Mouse (Mus musculus): ENCODE results near the gene Napa. TPM values are rescaled to one million over a fixed set of nuclear protein-coding genes. Genes with fewer than 3 reads are reported as not detected.

Gene Napa
- polyA plus RNA-seq, 1 experiment from 2014 or later, result 216 TPM

DNA sequence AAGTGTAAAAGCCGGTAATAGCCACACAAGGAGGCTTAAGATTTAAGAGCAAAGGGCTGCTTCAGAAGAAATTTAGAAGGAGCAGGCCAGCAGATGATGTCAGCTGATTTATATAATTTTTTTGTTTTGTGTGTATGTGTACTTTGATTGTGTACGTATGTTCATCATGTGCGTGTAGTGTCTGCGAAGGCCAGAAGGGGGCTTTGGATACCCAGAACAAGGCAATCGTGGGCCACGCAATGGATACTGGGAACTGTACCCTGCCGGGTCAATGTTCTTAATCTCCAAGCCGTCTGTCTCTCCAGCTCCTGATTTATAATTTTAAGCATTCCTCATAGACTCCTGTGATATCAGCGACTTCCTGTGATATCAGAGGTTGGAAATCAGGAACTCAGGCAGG, 63.0 kb downstream of the Napa start:
- H3K36me3 ChIP-seq, result peaks cover 3% of the 10 kb centered on the region; the same call in 1 of the 2 replicates
- WGBS, result 86% methylated on average over 9 of the region's 9 CpGs
- H3K4me2 ChIP-seq, result no peak overlapping the region
- H3K9me3 ChIP-seq, result no peaks in the 10 kb centered on the region
- H3K4me3 ChIP-seq, result no peak overlapping the region
- H3K27me3 ChIP-seq, result peaks cover 28% of the 10 kb centered on the region
- ATAC-seq (ENCODE audit: insufficient number of reproducible peaks, insufficient read depth, low FRiP score, low TSS enrichment, low read depth), result no peak
- no peak overlapping the region for H3K9ac ChIP-seq
- H3K4me1 ChIP-seq, result peaks cover 10% of the 10 kb centered on the region; the same call in 1 of the 2 replicates
- H3K27ac ChIP-seq, result no peak overlapping the region

DNA sequence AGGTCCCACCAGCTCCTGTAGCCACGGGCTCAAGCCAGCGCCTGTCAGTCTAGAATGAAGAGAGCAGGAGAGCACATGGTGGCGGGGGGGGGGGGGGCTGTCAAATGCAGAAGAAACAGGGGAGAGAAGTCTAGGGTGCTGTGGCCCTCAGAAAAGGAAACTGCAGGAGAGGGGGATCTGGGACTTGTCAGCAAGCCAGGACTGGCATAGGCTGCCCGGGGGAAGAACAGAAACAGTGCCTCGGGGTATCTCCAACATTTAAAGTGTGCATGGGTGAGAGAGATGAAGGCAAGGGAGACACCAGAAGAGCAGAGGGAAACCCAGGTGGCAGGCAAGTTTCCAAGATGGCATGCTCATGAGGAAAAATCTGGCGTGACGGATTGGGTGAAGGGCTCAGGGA, 63.8 kb downstream of the Napa start:
- peaks cover 3% of the 10 kb centered on the region; the same call in 1 of the 2 replicates for H3K36me3 ChIP-seq
- H3K4me2 ChIP-seq, result no peak overlapping the region
- no peaks in the 10 kb centered on the region for H3K9me3 ChIP-seq
- no peak overlapping the region for H3K4me3 ChIP-seq
- 79% methylated on average over 7 of the region's 7 CpGs for WGBS
- no peak overlapping the region for H3K27ac ChIP-seq
- no peak for ATAC-seq (ENCODE audit: insufficient number of reproducible peaks, insufficient read depth, low FRiP score, low TSS enrichment, low read depth)
- peaks cover 28% of the 10 kb centered on the region for H3K27me3 ChIP-seq
- no peak overlapping the region for H3K9ac ChIP-seq
- peaks cover 10% of the 10 kb centered on the region; the same call in 1 of the 2 replicates for H3K4me1 ChIP-seq

Other genes starting within 250 kb of the Napa start
- not detected in 2 replicates for gene Crx, start 218.5 kb upstream of the Napa start, polyA plus RNA-seq (2015; fragmentation: Nextera tagmentation; extraction: Ambion mirVana)
- gene Crxos, start 215.8 kb upstream of the Napa start, polyA plus RNA-seq (2015; fragmentation: Nextera tagmentation; extraction: Ambion mirVana), result not detected in 2 replicates
- gene Selenow, start 176.1 kb upstream of the Napa start, polyA plus RNA-seq (2015; fragmentation: Nextera tagmentation; extraction: Ambion mirVana), result 1,180 and 1,188 TPM in 2 replicates
- 210 and 222 TPM in 2 replicates for gene Nop53, start 152.4 kb upstream of the Napa start, polyA plus RNA-seq (2015; fragmentation: Nextera tagmentation; extraction: Ambion mirVana)
- 36.9 and 41.2 TPM in 2 replicates for gene Ehd2, start 130.9 kb upstream of the Napa start, polyA plus RNA-seq (2015; fragmentation: Nextera tagmentation; extraction: Ambion mirVana)
- 9.5 and 10.4 TPM in 2 replicates for gene Bicra, start 50.5 kb upstream of the Napa start, polyA plus RNA-seq (2015; fragmentation: Nextera tagmentation; extraction: Ambion mirVana)
- gene Zfp541, start 36.6 kb upstream of the Napa start, polyA plus RNA-seq (2015; fragmentation: Nextera tagmentation; extraction: Ambion mirVana), result 0.07 and 0.11 TPM in 2 replicates
- 44.9 and 45.6 TPM in 2 replicates for gene Kptn, start 21.4 kb downstream of the Napa start, polyA plus RNA-seq (2015; fragmentation: Nextera tagmentation; extraction: Ambion mirVana)
- 0.34 and 0.37 TPM in 2 replicates for gene Slc8a2, start 31.4 kb downstream of the Napa start, polyA plus RNA-seq (2015; fragmentation: Nextera tagmentation; extraction: Ambion mirVana)
- gene Meis3, start 76.6 kb downstream of the Napa start, polyA plus RNA-seq (2015; fragmentation: Nextera tagmentation; extraction: Ambion mirVana), result 49.8 and 54.4 TPM in 2 replicates
- 12.7 and 16.2 TPM in 2 replicates for gene Dhx34, start 123.6 kb downstream of the Napa start, polyA plus RNA-seq (2015; fragmentation: Nextera tagmentation; extraction: Ambion mirVana)
- gene C5ar2, start 145.7 kb downstream of the Napa start, polyA plus RNA-seq (2015; fragmentation: Nextera tagmentation; extraction: Ambion mirVana), result 0.10 TPM in 1 of 2 replicates, not detected in the other
- gene C5ar1, start 161.1 kb downstream of the Napa start, polyA plus RNA-seq (2015; fragmentation: Nextera tagmentation; extraction: Ambion mirVana), result 1.4 and 1.5 TPM in 2 replicates
- gene Inafm1, start 175.2 kb downstream of the Napa start, polyA plus RNA-seq (2015; fragmentation: Nextera tagmentation; extraction: Ambion mirVana), result 23.9 and 24.3 TPM in 2 replicates
- 31.0 and 32.9 TPM in 2 replicates for gene Ccdc9, start 188.3 kb downstream of the Napa start, polyA plus RNA-seq (2015; fragmentation: Nextera tagmentation; extraction: Ambion mirVana)
- 4.8 and 5.2 TPM in 2 replicates for gene Bbc3, start 209.9 kb downstream of the Napa start, polyA plus RNA-seq (2015; fragmentation: Nextera tagmentation; extraction: Ambion mirVana)

Measured in embryonic facial prominence, embryonic 13.5 days (tissue).